Mouse (Mus musculus) thymus, adult 2 months (tissue): ENCODE data around the gene Lamb2.

ENCODE experiments used
- CTCF ChIP-seq: fragments of 200-500 bp; IDR thresholded peaks from 2 replicates; pipeline ENCODE4 v1.5.1; 2012; ENCODE audit warnings: mild to moderate bottlenecking, control low read depth, low read length, moderate library complexity, borderline replicate concordance; ENCODE audit not compliant: control insufficient read depth, poor library complexity, insufficient read depth; ENCODE audit errors: extremely low read depth
- POLR2A ChIP-seq: fragments of 200-500 bp; IDR thresholded peaks from 2 replicates; pipeline ENCODE4 v1.6.1; 2012; ENCODE audit warnings: mild to moderate bottlenecking, low read length, control low read depth, moderate library complexity; ENCODE audit not compliant: control insufficient read depth, poor library complexity, insufficient read depth; ENCODE audit errors: extremely low read depth

DNA sequence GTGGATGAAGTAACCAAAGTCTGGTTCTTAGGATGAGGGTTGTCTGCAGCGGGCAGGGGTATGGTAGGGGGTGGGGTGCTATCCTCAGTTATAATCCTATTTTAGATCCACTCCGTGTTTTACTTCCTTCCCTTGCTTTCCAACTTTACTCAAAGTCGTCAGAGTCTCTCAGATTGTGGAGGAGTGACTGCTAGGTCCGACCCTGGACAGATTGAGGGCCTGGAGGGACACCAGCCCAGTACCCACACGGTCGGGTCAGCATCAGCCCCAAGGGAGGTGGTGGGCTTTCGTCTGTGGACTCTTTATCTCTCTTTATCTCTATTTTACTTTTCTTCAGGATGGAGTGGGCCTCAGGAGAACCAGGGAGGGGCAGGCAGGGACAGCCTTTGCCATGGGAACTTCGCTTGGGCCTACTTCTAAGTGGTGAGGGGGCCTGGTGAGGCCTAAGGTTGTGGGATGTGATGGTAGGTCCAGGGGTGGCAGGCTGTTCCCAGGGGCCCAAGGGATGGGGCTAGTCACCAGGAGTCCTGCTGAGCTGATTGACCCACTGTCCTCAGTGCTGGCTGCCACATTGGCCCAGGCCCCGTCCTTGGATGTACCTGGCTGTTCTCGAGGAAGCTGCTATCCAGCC is at the start of gene Lamb2:
- TF ChIP-seq POLR2A, result no peak
- TF ChIP-seq CTCF, result no peak
